Mouse (Mus musculus): ENCODE results near the gene Olfr50.

The Olfr50 gene

GRCm38 (mm10) chr2:36790238-36790637 is at the start of gene Olfr50:
Gene Olfr50 (plus strand): TSS chr2:36790538.
- no peak for DNase-seq

DNA sequence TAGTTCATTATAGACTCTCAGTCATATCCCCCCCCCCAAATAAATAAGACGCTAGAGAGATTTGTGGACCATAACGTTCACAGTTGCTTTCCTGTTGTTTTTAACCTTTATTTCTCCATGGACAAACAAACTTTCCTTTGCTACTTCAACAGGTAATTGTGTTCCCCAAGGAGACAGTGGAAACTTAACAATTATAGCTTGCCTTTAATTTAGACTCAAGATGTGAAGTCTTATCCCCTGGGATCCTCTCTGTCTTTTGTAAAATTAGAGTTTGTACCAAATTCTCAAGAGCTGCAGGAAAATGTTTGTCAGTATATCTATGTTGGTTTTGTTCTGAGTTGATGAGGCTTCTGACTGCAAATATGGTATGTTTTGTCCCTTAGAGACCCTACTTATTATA is 6.4 kb upstream of the Olfr50 start, which contains the start of gene Olfr348:
Gene Olfr348 (plus strand): TSS at position 301 of the 400 bp plus-strand sequence.
- no peak for DNase-seq

DNA sequence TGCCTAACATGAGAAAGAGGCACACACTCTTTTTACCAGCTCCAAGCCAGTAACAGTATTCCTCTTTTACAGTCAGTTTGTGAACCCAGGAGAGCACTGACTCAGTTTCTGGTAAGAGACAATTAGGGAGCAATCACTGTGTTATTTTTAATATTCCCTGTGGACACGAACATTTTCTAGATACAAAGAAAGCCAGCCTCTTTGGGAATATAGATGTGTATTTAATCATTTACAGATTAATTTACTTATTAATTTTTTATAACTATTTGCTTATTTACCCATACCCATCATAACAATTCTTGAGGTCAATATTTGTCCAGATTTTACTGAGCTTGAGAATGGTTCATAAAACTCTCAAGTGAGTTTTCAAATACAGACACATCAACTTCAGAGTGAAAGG is 26.6 kb downstream of the Olfr50 start, which contains the start of gene Olfr3:
Gene Olfr3 (minus strand): TSS at position 101 of the 400 bp plus-strand sequence.
- no peak for DNase-seq

DNA sequence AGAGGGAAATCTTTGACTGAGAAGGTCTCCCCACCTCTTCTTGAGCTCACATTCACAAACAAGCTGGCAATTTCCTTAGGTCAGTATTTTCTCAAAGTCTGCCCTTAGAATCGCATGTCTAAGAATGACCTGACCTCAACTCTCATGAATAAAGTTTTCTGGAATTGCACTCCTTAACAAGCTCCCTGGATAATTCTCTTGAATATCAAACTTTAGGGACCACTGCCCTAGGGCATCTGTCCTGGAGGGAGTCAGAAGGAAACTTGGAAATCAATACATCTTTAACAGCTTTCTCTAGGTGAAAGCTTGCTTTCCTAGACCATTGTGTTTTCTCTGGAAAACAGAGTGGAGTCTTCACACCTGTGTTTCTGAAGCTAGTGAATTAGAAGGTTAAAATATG is 55.7 kb downstream of the Olfr50 start, which contains the start of gene Olfr350:
Gene Olfr350 (plus strand): TSS at position 301 of the 400 bp plus-strand sequence.
- DNase-seq = no peak

All from cerebellum, adult 8-10 months (tissue).